Mouse (Mus musculus): ENCODE results near the gene Krtap5-5.
"Not testable (repeated sequence)": the region's sequence is repeated elsewhere in the genome, so short reads cannot be mapped to it uniquely, and the experiment has no call there.

Krtap5-5 gene

DNA sequence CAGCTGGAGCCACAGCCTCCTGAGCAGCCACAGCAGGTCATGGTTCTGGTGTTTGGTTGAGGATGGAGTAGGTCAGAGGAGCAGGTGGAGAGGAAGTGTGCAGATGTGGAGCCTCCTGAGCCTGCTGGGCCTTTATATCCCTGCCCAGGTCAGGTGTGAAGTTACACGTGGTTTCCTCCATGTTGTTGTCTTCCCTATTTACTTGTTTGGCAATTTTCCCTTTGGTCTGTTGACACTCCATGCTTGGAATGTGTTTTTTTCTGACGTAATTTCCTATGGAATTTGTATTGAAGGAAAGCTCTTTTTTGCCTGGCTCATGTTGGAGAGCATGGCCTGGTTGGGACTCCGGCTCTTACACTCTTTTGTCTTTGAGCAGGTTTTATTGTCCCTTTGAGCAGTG is at the start of gene Krtap5-5:
Gene Krtap5-5 (minus strand): TSS at position 101 of the 400 bp plus-strand sequence.
- not testable (repeated sequence) for DNase-seq (ENCODE audit: low read depth, low spot score)

DNA sequence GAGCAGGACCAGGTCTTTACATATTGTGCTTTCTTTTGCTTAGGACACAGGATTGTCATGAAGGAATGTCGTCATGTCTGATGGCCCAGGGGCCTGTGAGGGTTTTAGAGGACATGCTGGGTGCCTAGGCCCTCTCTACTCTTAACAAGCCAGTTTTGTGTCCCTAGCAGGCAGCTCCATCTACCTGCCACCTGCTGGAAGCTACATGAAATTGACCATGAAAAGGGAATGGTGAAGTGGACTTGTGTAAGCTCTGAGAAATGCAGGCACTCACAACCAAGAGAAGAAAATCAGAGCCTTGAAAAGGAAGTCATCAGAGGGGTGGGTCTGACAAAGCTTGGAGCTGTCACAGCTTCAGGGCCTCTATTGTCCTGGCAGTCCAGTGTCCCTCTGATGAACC is 49.5 kb upstream of the Krtap5-5 start:
- DNase-seq (ENCODE audit: low read depth, low spot score): not testable (repeated sequence)

DNA sequence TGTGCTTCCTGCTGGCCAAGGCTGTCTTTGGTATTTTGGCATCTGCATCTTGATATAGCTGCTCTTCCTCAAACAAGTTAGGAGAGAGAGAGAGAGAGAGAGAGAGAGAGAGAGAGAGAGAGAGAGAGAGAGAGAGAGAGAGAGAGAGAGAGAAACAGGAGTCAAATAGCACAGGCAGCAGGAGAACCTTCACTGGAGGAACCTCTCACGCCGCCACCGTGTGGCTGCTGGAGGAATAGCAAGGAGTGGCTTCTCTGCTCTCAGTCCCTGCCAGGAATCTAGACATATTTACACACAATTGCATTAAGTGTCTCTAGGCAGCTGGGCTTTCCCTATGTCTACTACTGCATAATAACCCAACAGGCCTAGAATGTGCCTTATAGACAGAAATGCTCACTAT is 48.4 kb upstream of the Krtap5-5 start:
- DNase-seq (ENCODE audit: low read depth, low spot score): not testable (repeated sequence)

DNA sequence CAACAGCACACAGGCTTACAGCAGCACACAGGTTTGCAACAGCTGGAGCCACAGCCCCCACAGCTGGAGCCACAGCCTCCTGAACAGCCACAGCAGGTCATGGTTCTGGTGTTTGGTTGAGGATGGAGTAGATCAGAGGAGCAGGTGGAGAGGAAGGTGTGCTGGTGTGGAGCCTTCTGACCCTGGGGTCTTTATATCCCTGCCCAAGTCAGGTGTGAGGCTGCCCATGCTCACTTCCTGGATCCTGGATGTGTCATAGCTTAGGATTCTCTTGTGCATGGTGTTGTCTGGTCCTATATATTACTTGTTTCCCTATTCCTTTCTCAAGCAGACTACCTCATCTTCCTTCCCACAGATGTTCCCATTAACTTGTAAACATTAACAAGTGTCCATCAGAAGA is 44.5 kb upstream of the Krtap5-5 start, which contains the start of gene Gm4559:
Gene Gm4559 (minus strand): TSS at position 101 of the 400 bp plus-strand sequence.
- not testable (repeated sequence) for DNase-seq (ENCODE audit: low read depth, low spot score)

DNA sequence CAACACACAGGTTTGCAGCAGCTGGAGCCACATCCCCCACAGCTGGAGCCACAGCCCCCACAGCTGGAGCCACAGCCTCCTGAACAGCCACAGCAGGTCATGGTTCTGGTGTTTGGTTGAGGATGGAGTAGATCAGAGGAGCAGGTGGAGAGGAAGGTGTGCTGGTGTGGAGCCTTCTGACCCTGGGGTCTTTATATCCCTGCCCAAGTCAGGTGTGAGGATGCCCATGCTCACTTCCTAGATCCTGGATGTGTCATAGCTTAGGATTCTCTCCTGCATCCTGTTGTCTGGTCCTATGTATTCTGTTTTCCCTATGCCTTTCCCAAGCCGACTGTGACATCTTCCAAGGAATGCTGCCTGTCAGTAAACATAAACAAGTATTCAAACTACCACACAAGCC is 28.5 kb upstream of the Krtap5-5 start, which contains the start of gene Gm2431:
Gene Gm2431 (minus strand): TSS at position 101 of the 400 bp plus-strand sequence.
- not testable (repeated sequence) for DNase-seq (ENCODE audit: low read depth, low spot score)

DNA sequence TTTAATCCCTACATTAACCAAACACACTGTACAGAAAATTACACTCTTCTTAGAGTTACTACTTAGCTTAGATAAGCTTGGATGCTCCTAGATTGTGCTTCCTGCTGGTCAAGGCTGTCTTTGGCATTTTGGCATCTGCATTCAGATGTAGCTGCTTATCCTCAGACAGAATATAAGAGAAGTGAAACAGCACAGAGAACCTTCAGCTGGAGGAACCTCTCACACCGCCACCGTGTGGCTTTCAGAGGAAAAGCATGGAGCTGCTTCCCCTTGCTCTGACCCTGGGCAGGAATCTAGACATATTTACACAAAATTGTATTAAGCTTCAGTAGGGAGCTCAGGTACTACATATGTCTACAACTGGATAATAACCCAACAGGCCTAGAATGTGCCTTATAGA is 25.7 kb upstream of the Krtap5-5 start:
- DNase-seq (ENCODE audit: low read depth, low spot score): peak; percentile 20

DNA sequence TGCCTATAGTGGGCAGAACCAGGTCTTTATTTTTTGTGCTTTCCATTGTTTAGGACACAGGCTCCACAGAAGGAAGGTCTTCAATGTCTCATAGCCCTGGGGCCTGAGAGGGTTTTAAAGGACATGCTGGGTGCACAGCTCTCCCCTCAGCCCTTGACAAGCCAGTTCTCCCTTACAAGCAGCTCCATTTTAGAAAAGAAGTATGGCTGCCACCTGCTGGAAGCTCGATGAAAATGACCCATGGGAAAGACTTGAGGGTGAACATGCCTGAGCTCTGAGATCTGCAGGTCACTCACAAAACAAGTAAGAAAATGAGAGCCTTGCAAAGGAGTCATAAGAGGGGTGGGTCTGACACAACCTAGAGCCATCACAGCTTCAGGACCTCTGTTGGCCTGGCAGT is 20.1 kb upstream of the Krtap5-5 start:
- peak; percentile 13 for DNase-seq (ENCODE audit: low read depth, low spot score)

DNA sequence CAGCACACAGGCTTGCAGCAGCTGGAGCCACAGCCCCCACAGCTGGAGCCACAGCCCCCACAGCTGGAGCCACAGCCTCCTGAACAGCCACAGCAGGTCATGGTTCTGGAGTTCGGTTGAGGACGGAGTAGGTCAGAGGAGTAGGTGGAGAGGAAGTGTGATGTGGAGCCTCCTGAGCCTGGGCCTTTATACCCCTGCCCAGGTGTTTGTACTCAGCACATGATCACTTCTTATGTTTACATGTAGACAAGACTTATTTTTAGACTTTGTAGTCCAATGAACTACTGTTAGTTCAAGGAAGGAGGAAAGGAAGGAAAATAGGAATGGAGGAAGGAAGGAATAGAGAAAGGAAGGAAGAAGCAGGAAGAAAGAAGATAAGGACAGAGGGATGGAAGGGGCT is 11.2 kb upstream of the Krtap5-5 start, which contains the start of gene Gm40460:
Gene Gm40460 (minus strand): TSS at position 101 of the 400 bp plus-strand sequence.
- no peak for DNase-seq (ENCODE audit: low read depth, low spot score)

DNA sequence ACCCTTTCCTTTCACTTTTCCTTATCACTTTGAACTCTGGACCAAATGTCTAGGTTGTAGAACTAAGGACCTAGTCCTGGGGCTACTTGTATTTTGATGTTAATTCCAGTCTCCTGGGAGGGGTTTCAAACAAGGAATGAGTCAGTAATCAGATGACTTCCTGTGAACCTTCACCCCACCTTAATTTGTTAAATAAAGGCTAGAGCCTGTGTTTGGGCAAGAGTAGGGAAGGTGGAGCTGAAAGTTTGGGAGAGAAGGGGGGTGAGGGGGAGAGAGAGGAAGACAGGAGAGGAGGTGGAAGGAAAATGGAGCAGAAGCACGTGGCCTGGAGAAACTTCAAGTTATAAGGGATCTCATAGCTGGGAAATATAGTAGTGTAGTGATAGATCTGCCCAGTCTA is 1.8 kb upstream of the Krtap5-5 start:
- DNase-seq (ENCODE audit: low read depth, low spot score): no peak

DNA sequence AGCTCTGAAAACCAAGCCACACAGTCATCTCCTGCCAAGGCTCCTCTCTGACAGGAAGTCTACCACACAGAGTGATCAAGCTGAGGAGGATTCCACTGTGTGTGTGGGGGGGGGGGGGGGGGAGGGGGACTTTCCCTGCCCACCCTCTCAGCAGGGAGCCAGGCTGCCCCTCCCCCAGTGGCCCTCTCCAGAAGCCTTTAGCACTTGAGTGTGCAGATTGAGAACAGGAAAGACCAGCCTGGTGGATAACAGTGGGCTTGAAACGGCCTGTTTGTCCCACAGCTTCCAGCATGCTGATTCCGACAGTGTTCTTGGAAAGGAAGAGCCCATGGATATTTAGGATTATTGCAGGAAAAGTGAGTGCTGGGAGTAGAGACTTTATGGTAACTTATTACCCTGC is 5.3 kb downstream of the Krtap5-5 start:
- no peak for DNase-seq (ENCODE audit: low read depth, low spot score)

DNA sequence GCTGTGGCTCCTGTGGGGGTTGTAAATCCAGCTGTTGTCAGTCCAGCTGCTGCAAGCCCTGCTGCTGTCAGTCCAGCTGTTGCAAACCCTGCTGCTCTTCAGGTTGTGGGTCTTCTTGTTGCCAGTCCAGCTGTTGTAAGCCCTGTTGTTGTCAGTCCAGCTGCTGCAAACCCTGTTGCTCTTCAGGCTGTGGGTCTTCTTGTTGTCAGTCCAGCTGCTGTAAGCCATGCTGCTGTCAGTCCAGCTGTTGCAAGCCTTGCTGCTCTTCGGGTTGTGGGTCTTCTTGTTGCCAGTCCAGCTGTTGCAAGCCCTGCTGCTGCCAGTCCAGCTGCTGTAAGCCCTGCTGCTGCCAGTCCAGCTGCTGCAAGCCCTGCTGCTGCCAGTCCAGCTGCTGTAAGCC is 17.6 kb downstream of the Krtap5-5 start:
- DNase-seq (ENCODE audit: low read depth, low spot score): not testable (repeated sequence)

DNA sequence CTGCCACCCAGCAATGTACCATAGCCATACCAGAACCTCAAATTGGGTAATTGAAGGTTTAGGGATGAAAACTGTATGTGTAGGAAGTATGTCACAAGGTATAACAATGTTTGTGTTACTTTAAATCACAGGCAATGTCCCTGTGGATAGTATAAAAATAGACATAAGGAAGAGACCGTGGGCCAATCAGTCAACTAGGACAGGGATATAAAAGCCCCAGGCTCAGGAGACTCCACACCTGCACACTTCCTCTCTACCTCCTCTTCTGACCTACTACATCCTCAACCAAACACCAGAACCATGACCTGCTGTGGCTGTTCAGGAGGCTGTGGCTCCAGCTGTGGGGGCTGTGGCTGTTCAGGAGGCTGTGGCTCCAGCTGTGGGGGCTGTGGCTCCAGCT is 18.2 kb downstream of the Krtap5-5 start, which contains the start of gene Gm7579:
Gene Gm7579 (plus strand): TSS at position 301 of the 400 bp plus-strand sequence.
- no peak for DNase-seq (ENCODE audit: low read depth, low spot score)

DNA sequence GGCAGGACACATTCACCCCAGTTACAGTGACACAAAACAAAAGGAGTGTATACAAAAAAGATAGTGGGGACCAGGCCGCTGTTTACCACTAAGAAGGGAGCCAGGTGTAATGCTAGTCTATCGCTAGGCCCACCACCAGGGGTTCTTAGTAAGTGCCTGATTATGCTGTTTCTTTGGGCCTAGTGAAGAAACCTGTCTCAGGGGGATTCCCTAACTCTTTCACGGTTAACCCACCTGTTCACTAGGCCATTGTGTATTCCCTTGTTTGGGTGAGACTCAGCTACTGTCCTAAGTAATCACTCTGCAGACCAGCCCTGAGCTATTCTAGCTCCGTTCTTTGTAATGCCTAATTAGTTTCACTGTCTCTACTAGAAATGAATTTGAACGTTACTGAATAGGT is 22.9 kb downstream of the Krtap5-5 start:
- not testable (repeated sequence) for DNase-seq (ENCODE audit: low read depth, low spot score)

DNA sequence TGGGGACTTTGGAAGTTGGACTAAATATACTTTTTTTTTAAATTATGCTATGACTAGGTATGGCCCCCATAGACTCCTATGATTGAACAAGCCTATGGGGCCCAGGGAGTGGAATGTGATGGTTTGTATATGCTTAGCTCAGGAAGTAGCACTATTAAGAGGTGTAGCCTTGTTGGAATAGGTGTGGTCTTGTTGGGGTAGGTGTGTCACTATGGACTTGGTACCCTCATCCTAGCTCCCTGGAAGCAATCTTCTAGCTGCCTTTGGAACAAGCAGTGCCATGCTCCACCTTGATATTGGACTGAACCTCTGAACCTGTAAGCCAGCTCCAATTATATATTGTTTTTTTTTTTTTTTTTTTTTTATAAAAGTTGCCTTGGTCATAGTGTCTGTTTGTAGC is 24.3 kb downstream of the Krtap5-5 start:
- no peak for DNase-seq (ENCODE audit: low read depth, low spot score)

DNA sequence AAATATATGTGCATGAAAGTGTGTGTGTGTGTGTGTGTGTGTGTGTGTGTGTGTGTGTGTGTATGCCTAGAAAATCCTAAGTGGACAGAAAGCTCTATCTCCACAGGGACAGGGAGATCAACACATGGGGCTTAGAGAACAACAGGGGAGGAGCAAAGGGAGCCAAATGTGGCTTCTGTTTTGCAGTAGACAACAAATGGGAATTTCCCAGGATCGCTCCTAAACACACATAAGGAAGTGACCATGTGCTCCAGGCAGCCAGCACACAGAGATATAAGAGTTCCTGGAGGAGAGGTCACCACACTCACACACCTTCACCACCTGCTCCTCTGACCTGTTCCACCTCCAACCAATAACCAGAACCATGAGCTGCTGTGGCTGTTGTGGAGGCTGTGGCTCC is 28.7 kb downstream of the Krtap5-5 start, which contains the start of gene Krtap5-3:
Gene Krtap5-3 (plus strand): TSS at position 301 of the 400 bp plus-strand sequence.
- no peak for DNase-seq (ENCODE audit: low read depth, low spot score)

DNA sequence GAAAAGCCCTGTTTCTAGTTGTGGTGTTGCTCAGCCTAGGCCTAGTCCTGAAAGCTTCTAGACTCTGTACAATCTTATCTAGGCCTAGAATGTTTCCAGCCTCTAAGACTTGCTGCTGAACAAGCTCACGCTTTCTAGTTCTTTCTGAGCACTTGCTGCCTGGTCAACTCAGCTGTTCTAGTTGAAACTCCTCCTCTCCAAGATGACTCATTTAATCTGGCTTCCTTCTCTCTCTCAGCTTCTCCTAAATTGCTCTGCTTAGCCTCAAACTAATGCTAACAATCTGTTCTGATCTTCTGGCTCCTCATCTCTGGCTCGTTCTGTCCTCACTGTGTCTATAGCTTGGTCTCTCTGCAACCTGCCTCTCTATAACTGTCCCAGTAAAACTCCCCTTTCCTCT is 31.0 kb downstream of the Krtap5-5 start:
- no peak for DNase-seq (ENCODE audit: low read depth, low spot score)

DNA sequence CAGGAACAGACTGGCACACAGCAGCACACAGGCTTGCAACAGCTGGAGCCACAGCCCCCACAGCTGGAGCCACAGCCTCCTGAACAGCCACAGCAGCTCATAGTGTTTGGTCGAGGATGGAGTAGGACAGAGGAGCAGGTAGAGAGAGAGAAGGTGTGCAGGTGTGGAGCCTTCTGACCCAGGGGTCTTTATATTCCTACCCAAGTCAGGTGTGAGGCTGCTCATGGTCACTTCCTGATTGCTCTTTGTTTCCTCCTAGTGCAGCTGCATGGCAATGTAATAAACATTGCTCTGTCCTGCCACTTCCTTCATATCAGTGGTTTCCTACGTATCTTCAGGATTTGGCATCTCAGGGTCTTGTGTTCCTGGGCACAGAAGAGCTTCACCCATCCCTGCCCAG is 39.5 kb downstream of the Krtap5-5 start, which contains the start of gene Gm10153:
Gene Gm10153 (minus strand): TSS at position 101 of the 400 bp plus-strand sequence.
- DNase-seq (ENCODE audit: low read depth, low spot score): no peak

DNA sequence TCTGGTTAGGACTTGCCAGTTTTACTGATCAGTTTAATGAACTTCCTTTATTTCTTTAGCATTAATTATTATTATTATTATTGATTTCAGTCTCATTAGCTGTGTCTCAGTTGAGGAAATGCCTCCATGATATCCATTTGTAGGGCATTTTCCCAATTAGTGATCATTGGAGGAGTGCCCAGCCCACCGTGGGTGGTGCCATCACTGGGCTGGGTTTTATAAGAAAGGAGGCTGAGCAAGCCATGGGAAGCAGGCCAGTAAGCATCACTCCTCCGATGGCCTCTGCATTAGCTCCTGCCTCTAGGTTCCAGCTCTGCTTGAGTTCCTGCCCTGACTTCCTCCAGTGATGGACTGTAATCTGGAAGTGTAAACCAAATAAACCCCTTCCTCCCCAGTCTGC is 41.6 kb downstream of the Krtap5-5 start:
- no peak for DNase-seq (ENCODE audit: low read depth, low spot score)

DNA sequence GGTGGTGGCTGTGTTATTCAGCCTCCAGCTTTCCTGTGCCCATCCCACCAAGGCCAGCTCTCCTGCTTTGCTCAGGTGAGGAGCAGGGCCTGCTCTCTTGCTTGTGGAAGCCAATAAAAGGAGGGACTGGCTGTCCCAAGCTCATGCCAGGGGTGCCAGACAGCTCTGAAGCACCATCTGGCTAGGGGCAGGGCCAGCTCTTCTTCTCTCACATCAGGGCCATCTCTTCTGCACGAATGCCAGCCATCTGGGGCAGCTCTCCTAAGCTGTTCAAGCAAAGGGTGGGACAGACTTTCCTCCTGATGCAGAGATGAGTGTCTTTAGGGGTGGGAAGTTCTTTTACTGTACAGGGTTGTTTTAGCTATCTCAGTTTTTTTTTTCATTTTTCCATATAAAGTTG is 48.8 kb downstream of the Krtap5-5 start:
- no peak for DNase-seq (ENCODE audit: low read depth, low spot score)

All from embryo, embryonic 11.5 days (tissue).